Comparison of ENCODE assay signal across 9 mouse cellular contexts in genomic region chr15:78572658-78573397, GRCm38 (mm10). TPM values are rescaled to one million over a fixed set of nuclear protein-coding genes. Genes with fewer than 3 reads are reported as not detected.
A peak's percentile ranks its signal among the peaks of the same experiment; 100 is the strongest.
DNase-seq lines count a peak whose midpoint lies in the region; ATAC-seq lines count a peak whose summit lies in the region.
"Had no signal": no experiment of that assay in that cellular context is flagged by ENCODE, and none has a peak within 500 bp of the region (broad histone marks: within the 10 kb centered on the region; RNA-seq: fewer than 3 reads in every experiment).

Gene Rac2 (minus strand): TSS chr15:78572783.

- WGBS in midbrain, embryonic 14.5 days: 80% methylated on average over 8 of the region's 8 CpGs

- no peak within 1 kb of the TSS for H3K4me3 ChIP-seq in midbrain, embryonic 14.5 days (replicated peaks; ENCODE audit: low read depth, low read length)
- H3K4me3 ChIP-seq: neural tube, embryonic 13.5 days had no signal

- peak; percentile 47 for ATAC-seq in erythroid progenitor cell, adult 5-6 weeks (replicated peaks; ENCODE audit: low FRiP score, poor library complexity, severe bottlenecking)
- no peak for ATAC-seq in midbrain, embryonic 14.5 days (ENCODE audit: low FRiP score, low TSS enrichment)

- no peaks in the 10 kb centered on the region for H3K4me1 ChIP-seq in midbrain, embryonic 14.5 days (ENCODE audit: control insufficient read depth, insufficient read depth, low read length)
- H3K4me1 ChIP-seq: neural tube, embryonic 13.5 days had no signal

- no peaks in the 10 kb centered on the region for H3K36me3 ChIP-seq in midbrain, embryonic 14.5 days (ENCODE audit: control insufficient read depth, insufficient read depth, low read length)
- H3K36me3 ChIP-seq: neural tube, embryonic 13.5 days had no signal

- no peaks in the 10 kb centered on the region for H3K27me3 ChIP-seq in midbrain, embryonic 14.5 days (ENCODE audit: control insufficient read depth, insufficient read depth, low read length)

- no peak for DNase-seq in adrenal gland, postnatal 10 days
- no peak for DNase-seq in adrenal gland, adult 18-20 months (ENCODE audit: low spot score in 2 of 2)
- peak; percentile 63 to 65 for DNase-seq in lung, adult 18-20 months
- peak; percentile 92 to 93 for DNase-seq in spleen, postnatal 36 days (ENCODE audit: low spot score in 2 of 2)
- DNase-seq in midbrain, embryonic 14.5 days: no peak
- DNase-seq in urinary bladder, postnatal 4 days (ENCODE audit: low spot score in 2 of 2): no peak
- DNase-seq in frontal cortex, adult 2 months (ENCODE audit: extremely low spot score in 1 of 2, low spot score in 1 of 2): no peak

- no peak within 1 kb of the TSS for H3K9ac ChIP-seq in midbrain, embryonic 14.5 days (replicated peaks; ENCODE audit: low read length)
- H3K9ac ChIP-seq: neural tube, embryonic 13.5 days had no signal

- no peak within 1 kb of the TSS for H3K27ac ChIP-seq in midbrain, embryonic 14.5 days (replicated peaks; ENCODE audit: low read depth, low read length)
- H3K27ac ChIP-seq: neural tube, embryonic 13.5 days had no signal

- H3K9me3 ChIP-seq in midbrain, embryonic 14.5 days (ENCODE audit: control insufficient read depth, low read length): no peaks in the 10 kb centered on the region
- H3K9me3 ChIP-seq: neural tube, embryonic 13.5 days had no signal

- no peak within 1 kb of the TSS for H3K4me2 ChIP-seq in midbrain, embryonic 14.5 days (ENCODE audit: low read length)
- H3K4me2 ChIP-seq: neural tube, embryonic 13.5 days had no signal

RNA-seq across cellular contexts. Expression of gene Rac2, which starts in this region (rescaled TPM):
- 10 to 100 TPM; 21.3 to 27.1 TPM for total RNA-seq in adrenal gland, postnatal 10 days (2021)
- total RNA-seq in adrenal gland, adult 18-20 months (2021): 1 to 10 TPM; 4.2 to 8.9 TPM
- 126 and 259 TPM in 2 replicates for total RNA-seq in erythroid progenitor cell, adult 5-6 weeks (2015; ENCODE audit: low replicate concordance)
- 61.6 and 79.4 TPM in 2 replicates for total RNA-seq in erythroid progenitor cell, adult 5-6 weeks (2017; ENCODE audit: low replicate concordance)
- 3.7 and 7.0 TPM in 2 replicates for polyA plus RNA-seq in midbrain, embryonic 14.5 days (2014; fragmentation: Nextera tagmentation; extraction: Ambion mirVana)
- polyA plus RNA-seq in frontal cortex, adult 2 months (2012; rRNA removed): 2.7 and 4.7 TPM in 2 replicates

Comparison
In these comparisons a context has a peak if more than half of its experiments do, and no peak if none do; other contexts are left out.
1. DNase-seq: peak in lung, adult 18-20 months (2 of 2) and spleen, postnatal 36 days (2 of 2); none in adrenal gland, postnatal 10 days (single experiment), adrenal gland, adult 18-20 months (0 of 2), midbrain, embryonic 14.5 days (single experiment), urinary bladder, postnatal 4 days (0 of 2) and frontal cortex, adult 2 months (0 of 2).